Mouse (Mus musculus) liver, embryonic 14.5 days (tissue): ENCODE data around the gene Pald1.

ENCODE experiments used
- CTCF ChIP-seq: IDR thresholded peaks from 2 replicates; pipeline ENCODE4 v1.5.1; 2016; ENCODE audit warnings: antibody characterized with exemption, low read depth, control low read depth
- EP300 ChIP-seq: IDR thresholded peaks from 2 replicates; pipeline ENCODE4 v1.6.1; 2016; ENCODE audit warnings: antibody characterized with exemption, low read depth

DNA sequence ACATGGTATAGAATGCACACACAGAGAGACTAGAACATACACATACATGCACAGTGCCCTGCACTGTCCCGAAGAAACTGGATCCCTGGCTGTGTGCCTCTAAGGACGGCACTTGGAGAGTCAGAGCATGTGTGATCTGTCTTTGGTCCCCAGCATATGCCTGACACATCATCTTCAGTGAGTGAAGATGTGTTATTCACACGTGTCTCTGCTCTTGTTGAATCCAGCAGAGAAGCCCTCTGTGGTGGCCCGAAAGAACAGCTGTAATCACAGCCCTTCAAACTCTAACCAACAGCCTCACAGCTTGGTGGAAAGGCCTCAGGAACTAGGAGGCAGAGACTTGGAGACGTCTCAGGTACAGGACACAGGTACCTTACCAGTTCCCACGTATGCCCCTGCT, 1.8 kb upstream of the Pald1 start:
- TF ChIP-seq CTCF, result no peak
- TF ChIP-seq EP300, result no peak
